Mouse (Mus musculus): ENCODE measurements at regions not wholly inside any gene's neighbourhood (a gene's known extent, or its start where the extent isn't known, plus 50 kb on each side); places are given as distances from the start of the nearest gene placed in this dataset.
A peak's percentile ranks its signal among the peaks of the same experiment; 100 is the strongest.

- DNase-seq (ENCODE audit: low spot score in 2 of 2) = no peak
These were observed 597.8 kb upstream of the Gm10131 start for GRCm38 (mm10) chr8:34709316-34709715.

GRCm38 (mm10) chr8:34703351-34703750, 591.8 kb upstream of the Gm10131 start:
- no peak for DNase-seq (ENCODE audit: low spot score in 2 of 2)

GRCm38 (mm10) chr8:34702806-34703205, 591.3 kb upstream of the Gm10131 start:
- DNase-seq (ENCODE audit: low spot score in 2 of 2) = no peak

- DNase-seq (ENCODE audit: low spot score in 2 of 2) = no peak
These were observed 587.5 kb upstream of the Gm10131 start for GRCm38 (mm10) chr8:34699015-34699414.

GRCm38 (mm10) chr8:34696365-34696764, 584.8 kb upstream of the Gm10131 start:
- no peak for DNase-seq (ENCODE audit: low spot score in 2 of 2)

GRCm38 (mm10) chr8:34692606-34693005, 581.1 kb upstream of the Gm10131 start:
- no peak for DNase-seq (ENCODE audit: low spot score in 2 of 2)

- DNase-seq (ENCODE audit: low spot score in 2 of 2) = no peak
These were observed 580.2 kb upstream of the Gm10131 start for GRCm38 (mm10) chr8:34691776-34692175.

- no peak for DNase-seq (ENCODE audit: low spot score in 2 of 2)
These were observed 578.4 kb upstream of the Gm10131 start for GRCm38 (mm10) chr8:34689825-34690493.

- peak in 1 of 2 experiments; percentile 31 for DNase-seq (ENCODE audit: low spot score in 2 of 2)
These were observed 577.7 kb upstream of the Gm10131 start for GRCm38 (mm10) chr8:34689049-34689824.

GRCm38 (mm10) chr8:34688396-34689048, 577.0 kb upstream of the Gm10131 start:
- DNase-seq (ENCODE audit: low spot score in 2 of 2) = peak in 1 of 2 experiments; percentile 5

GRCm38 (mm10) chr8:34686371-34686770, 574.8 kb upstream of the Gm10131 start:
- DNase-seq (ENCODE audit: low spot score in 2 of 2) = no peak

- no peak for DNase-seq (ENCODE audit: low spot score in 2 of 2)
These were observed 573.1 kb upstream of the Gm10131 start for GRCm38 (mm10) chr8:34684683-34685082.

- DNase-seq (ENCODE audit: low spot score in 2 of 2) = no peak
These were observed 571.6 kb upstream of the Gm10131 start for GRCm38 (mm10) chr8:34683173-34683572.

GRCm38 (mm10) chr8:34682221-34682620, 570.7 kb upstream of the Gm10131 start:
- no peak for DNase-seq (ENCODE audit: low spot score in 2 of 2)

- DNase-seq (ENCODE audit: low spot score in 2 of 2) = no peak
These were observed 568.2 kb upstream of the Gm10131 start for GRCm38 (mm10) chr8:34679565-34680291.

- DNase-seq (ENCODE audit: low spot score in 2 of 2) = no peak
These were observed 567.3 kb upstream of the Gm10131 start for GRCm38 (mm10) chr8:34678879-34679278.

- no peak for DNase-seq (ENCODE audit: low spot score in 2 of 2)
These were observed 560.2 kb upstream of the Gm10131 start for GRCm38 (mm10) chr8:34671716-34672115.

- DNase-seq (ENCODE audit: low spot score in 2 of 2) = no peak
These were observed 559.6 kb upstream of the Gm10131 start for GRCm38 (mm10) chr8:34670930-34671715.

GRCm38 (mm10) chr8:34669146-34669545, 557.6 kb upstream of the Gm10131 start:
- no peak for DNase-seq (ENCODE audit: low spot score in 2 of 2)

- DNase-seq (ENCODE audit: low spot score in 2 of 2) = no peak
These were observed 552.9 kb upstream of the Gm10131 start for GRCm38 (mm10) chr8:34664429-34664828.

- no peak for DNase-seq (ENCODE audit: low spot score in 2 of 2)
These were observed 551.0 kb upstream of the Gm10131 start for GRCm38 (mm10) chr8:34662532-34662931.

All from urinary bladder, adult 18-20 months (tissue).